Mouse (Mus musculus): ENCODE measurements around the gene Urb2.
A peak's percentile ranks its signal among the peaks of the same experiment; 100 is the strongest.
"Not testable (repeated sequence)": the region's sequence is repeated elsewhere in the genome, so short reads cannot be mapped to it uniquely, and the experiment has no call there.

The Urb2 gene

GRCm38 (mm10) chr8:124014299-124014698, 7.0 kb upstream of the Urb2 start:
- peak; percentile 72 for DNase-seq (ENCODE audit: low read depth, low spot score)

DNA sequence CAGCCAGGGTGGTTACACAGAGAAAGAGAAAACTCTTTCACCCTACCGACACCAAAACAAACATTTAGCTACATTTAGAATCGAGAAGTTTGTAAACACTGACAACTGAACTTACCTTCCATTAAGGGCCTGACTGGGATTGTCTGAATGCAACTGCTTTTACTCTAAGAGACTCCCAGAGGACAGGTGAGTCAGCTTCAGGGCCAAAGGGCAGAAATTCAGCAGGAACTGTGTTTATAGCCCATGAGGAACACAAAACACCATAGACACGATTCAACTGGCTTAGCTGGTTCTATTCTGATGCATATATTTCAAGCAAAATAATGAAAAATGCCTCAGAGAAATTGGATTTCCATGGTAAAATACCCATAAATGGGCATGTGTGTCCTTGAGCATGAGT, 6.6 kb upstream of the Urb2 start:
- DNase-seq (ENCODE audit: low read depth, low spot score), result no peak

GRCm38 (mm10) chr8:124019782-124020181, 1.5 kb upstream of the Urb2 start:
- peak; percentile 74 for DNase-seq (ENCODE audit: low read depth, low spot score)

GRCm38 (mm10) chr8:124020439-124021236, 670 bp upstream of the Urb2 start:
- DNase-seq (ENCODE audit: low read depth, low spot score), result peak; percentile 61

DNA sequence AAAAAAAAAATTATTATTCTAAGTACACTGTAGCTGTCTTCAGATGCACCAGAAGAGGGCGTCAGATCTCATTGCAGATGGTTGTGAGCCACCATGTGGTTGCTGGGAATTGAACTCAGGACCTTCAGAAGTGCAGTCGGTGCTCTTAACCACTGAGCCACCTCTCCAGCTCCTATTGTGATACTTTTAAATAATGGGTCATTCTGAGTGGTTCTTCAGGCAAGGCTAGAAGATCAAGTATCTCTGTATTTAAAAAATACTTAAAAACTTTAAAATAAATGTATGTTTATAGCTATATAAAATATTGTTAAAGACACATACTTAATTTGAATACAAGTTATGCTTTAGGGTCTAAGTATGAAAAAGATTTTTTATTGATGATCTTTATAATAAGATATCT, 5.0 kb downstream of the Urb2 start:
- not testable (repeated sequence) for DNase-seq (ENCODE audit: low read depth, low spot score)

GRCm38 (mm10) chr8:124027831-124028230, 6.5 kb downstream of the Urb2 start:
- no peak for DNase-seq (ENCODE audit: low read depth, low spot score)

GRCm38 (mm10) chr8:124033400-124033799, 12.1 kb downstream of the Urb2 start:
- no peak for DNase-seq (ENCODE audit: low read depth, low spot score)

GRCm38 (mm10) chr8:124038121-124038520, 16.8 kb downstream of the Urb2 start:
- DNase-seq (ENCODE audit: low read depth, low spot score), result no peak

GRCm38 (mm10) chr8:124039351-124039750, 18.0 kb downstream of the Urb2 start:
- no peak for DNase-seq (ENCODE audit: low read depth, low spot score)

DNA sequence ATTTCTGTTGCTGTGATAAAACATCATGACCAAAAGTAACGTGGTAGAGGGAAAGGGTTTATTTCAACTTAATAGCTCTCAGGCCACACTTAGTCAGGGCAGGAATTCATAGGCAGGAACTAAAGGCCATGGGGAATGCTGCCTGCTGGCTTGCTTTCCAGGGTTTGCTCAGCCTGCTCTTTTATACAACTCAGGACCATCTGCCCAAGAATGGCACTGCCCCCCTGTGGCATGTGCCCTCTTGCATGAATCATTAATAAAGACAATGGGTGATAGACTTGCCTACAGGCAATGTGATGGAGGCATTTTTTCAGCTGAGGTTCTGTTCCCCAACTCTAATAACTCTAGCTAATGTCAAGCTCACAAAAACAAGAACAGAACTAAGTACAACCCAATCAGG, 20.9 kb downstream of the Urb2 start:
- no peak for DNase-seq (ENCODE audit: low read depth, low spot score)

DNA sequence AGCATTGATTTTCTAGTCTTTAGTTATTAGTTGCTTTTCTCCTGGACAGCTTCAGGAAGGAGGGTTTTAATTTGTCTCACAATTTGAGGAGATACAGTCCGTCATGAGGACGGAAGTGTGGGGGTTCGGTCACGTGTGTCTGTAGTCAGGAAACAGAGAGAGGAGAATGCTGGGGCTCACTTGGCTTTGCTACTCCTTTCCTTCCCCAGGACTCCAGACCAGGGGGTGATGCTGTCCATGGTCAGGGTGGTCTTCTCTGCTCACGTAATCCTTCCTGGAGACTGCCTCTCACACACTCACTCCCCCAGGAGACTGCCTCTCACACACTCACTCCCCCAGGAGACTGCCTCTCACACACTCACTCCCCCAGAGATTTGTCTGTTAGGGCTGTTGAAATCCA, 23.1 kb downstream of the Urb2 start:
- DNase-seq (ENCODE audit: low read depth, low spot score), result no peak

GRCm38 (mm10) chr8:124044931-124045330, 23.6 kb downstream of the Urb2 start:
- DNase-seq (ENCODE audit: low read depth, low spot score), result no peak

GRCm38 (mm10) chr8:124045856-124046255, 24.5 kb downstream of the Urb2 start:
- DNase-seq (ENCODE audit: low read depth, low spot score), result no peak

DNA sequence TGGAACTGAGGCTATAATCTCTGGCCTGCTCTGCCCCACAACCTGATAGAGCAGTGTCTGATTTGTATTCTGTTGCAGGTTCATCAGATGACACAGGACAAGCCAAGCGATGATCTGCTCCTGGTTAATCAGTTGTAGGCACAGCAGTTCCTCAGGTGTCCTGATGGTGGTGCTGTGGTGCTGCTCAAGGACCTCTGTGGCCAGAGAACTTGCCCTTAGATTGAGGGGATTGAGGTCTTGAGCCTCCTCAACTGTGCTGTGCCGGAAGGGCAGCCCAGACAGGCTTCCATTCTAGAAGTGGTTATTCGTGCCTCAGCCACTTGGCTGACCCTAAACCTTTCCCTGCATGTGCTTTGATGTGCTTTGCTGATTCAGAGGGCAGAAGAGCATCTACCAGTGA, 30.8 kb downstream of the Urb2 start:
- DNase-seq (ENCODE audit: low read depth, low spot score), result peak; percentile 72

- no peak for DNase-seq (ENCODE audit: low read depth, low spot score)
These were observed 31.3 kb downstream of the Urb2 start for GRCm38 (mm10) chr8:124052568-124052967.

DNA sequence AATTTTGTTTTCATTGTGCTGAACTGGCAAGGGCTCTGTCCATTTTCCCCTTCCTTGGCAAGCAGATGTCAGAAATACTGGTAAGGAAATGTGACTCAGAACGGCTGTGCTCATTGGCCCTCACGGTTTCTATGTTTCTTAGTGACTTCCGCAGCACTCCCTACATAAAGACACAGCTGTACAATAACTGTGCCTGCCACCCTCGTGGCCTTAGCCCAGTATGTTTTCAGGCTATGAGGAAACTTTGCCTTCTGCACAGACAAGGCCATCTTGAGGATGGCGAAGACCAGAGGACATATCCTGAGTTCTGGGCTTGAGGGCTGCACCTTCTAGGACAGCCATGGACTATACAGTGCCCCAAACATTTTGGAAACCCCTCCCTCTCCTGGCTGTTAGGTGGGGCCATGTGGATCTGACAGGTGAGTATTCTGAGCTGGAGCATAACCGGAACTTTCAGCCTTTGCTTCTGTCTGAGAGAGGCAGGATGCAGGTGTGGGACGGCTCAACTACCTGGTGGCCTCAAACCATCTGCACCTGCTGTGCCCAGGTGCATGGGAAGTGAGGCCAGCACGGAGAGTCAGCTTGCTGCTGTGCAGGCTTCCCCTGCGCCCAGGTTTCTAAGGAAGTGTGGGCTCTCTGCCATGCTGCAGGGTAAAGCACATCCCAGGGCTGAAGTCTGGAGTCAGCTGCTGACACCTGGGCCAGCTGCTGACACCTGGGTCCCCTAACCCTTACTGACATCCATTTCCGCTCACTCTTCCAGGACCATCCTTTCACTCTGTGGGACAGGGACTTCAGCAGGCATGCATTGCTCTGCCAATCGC, 35.7 kb downstream of the Urb2 start:
- DNase-seq (ENCODE audit: low read depth, low spot score), result no peak

- no peak for DNase-seq (ENCODE audit: low read depth, low spot score)
These were observed 45.2 kb downstream of the Urb2 start for GRCm38 (mm10) chr8:124066325-124067058.

DNA sequence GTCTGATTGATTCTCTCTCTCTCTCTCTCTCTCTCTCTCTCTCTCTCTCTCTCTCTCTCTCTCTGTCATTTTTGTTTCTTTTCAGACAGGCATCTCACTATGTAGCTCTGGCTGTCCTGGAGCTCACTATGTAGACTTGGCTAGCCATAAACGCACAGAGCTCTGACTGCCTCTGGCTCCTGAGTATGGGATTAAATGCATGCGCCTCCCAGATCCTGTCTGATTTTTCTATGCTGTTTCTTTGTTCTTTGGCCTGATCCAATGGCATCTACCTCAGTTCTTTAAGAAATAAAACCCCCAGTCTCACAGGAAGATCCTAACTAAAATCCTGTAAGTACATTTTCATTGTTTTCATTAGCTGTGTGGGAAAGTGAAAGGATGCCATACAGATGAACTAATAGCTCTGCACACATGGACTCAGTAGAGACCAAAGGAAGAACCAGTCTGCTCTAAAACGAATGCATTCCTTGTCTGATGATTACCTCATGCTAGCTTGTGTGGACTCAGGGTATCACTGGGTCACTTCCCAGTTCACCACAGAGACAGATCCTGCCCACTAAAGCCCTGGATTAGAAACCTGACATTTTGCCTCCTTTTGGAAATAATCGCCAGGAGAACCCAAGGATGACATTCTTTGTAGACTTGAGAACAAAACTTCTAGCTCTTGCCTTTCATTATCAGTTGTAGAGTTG, 45.9 kb downstream of the Urb2 start:
- no peak for DNase-seq (ENCODE audit: low read depth, low spot score)

DNA sequence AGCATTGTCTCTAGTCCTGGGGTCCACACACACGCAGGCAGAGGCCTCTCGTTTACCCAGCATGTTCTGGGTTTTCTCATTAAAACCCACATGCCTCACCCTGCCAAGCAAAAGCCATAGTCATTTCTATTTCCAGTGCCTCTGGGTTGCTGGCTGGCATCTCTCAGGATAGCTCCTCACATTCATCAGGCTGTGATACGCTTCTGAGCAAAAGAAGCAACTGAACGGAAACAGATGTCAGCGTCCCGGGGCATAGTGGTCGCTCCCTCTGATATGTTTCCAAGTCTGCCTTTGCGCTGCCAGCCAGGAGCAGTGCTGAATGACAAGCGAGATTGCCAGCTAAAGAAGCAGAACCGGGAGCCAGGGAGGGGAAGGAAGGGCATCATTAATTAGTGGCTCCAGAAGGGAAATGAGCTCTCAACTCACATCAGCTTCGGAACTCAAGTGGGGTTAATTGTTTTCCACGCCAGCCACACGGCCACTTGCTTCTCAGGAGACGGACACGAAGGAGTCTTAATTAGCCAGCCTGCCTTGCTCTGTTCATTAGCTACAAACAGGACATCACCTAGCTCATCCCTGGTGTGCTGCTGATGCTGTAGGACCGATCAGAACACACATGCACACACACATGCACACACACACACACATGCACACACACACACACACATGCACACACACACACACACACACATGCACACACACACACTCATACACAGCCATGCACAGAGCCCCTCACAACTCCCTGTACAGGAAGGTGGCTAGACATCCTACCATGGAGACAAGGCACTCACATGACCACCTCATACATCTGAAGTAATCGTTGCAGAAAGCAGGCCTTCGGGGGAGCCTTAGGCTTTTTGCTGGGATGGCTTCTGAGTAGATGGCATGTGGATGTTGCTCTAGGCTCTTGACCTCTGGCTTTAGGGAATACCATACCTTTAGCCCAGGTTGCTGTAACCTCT, 49.3 kb downstream of the Urb2 start:
- DNase-seq (ENCODE audit: low read depth, low spot score), result no peak

DNA sequence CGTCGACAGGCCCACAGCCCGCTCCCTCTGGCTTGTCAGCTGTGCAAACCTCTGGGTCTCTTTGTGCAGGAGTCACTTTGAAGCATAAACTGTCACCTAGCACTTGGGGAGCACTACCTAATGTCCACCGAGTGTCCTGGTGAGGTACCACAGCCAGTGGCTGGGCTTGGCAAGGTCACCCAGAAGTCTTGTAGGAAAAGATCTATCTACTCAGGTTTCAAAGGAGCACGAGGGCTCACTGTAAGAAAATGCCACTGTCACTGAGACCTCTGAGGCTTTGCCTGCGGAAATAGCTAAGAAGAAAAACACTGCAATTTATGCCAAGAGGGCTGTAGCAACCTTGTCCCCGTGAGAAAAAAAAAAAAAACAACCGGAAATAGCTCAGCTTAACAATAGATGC, 54.7 kb downstream of the Urb2 start:
- no peak for DNase-seq (ENCODE audit: low read depth, low spot score)

All from R1 (cell line).